Mouse (Mus musculus) central nervous system, embryonic 11.5 days (tissue): ENCODE measurements around the gene Tmem86a. TPM values are rescaled to one million over a fixed set of nuclear protein-coding genes. Genes with fewer than 3 reads are reported as not detected.

Source experiments
- polyA plus RNA-seq: library from polyadenylated mRNA; depleted of rRNA; stranded (reverse); fragments of >200 nt; gene quantifications from 2 replicates; pipeline ENCODE4 v1.2.3, GENCODE M21; 2012; rRNA removed

Tmem86a gene
- polyA plus RNA-seq = 7.8 and 11.0 TPM in 2 replicates

DNA sequence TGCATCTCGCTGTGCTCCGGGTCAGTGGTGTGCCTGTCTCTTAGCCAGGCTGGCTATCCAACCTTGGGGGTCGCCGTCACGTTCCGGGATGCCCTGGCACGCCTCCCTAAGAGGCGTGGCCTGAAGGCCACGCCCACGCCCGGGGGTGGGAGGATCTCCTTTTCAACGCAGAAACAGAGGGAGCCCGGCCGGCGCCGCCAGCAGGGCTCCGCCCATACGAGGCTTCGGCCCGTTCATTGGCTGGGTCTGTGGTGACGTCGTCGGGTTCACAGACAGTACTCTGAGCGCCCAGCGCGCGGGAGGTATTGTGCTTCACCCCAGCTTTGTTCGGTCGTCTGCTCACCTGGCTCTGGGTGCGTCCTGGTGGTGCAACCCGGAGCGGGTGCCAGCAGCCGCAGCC, at the start of gene Tmem86a:
Tmem86a (plus strand) TSS at position 236 of the 400 bp plus-strand sequence.

DNA sequence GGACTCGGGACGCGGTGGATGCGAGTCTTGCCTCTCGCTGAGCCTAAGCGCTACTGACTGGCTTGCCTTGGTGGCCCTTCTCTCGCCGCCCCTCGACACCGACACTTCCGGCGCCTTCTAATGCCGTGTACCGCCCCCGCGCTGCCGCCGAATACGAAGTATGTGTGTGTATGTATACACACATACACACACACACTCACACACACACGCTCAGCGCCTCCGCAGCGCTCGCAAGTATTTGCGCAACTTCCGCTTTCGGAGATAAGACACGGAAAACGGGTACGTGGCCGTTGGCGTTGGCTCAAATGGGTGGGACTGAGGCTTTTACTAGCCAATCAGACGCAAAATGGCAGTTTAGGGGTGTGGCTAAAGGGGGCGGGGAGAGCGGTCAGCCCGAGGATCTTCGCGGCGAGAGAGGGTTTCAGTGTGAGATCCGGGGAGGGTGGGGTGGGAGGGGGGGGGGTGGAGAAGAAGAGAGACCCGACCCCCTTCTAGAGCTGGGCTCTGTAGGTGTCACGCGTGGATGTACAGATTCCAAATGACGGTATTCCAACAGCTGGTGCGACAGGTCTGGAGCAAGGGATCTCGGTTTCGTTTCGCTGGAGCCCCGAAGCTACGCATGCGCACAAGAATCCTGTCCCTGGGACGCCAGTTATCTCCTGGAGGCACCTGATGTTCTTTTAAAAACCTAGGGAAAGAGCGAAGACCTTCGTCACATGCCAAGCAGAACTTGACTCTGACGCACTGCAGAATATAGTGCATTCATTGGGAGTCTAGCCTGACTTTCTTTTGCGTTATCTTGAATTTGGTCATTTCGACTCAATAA, 42.0 kb upstream of the Tmem86a start, which contains the start of gene Spty2d1:
Spty2d1 (minus strand) TSS at position 244 of the 826 bp plus-strand sequence.

Other genes starting within 250 kb of the Tmem86a start
- gene Ldha, start 209.1 kb upstream of the Tmem86a start, polyA plus RNA-seq = 626 and 776 TPM in 2 replicates
- 0.05 and 0.07 TPM in 2 replicates for gene Ldhc, start 189.4 kb upstream of the Tmem86a start, polyA plus RNA-seq
- 104 and 163 TPM in 2 replicates for gene Tsg101, start 130.6 kb upstream of the Tmem86a start, polyA plus RNA-seq
- gene Uevld, start 92.1 kb upstream of the Tmem86a start, polyA plus RNA-seq = 9.2 and 12.0 TPM in 2 replicates
- gene Gm9999, start 67.0 kb upstream of the Tmem86a start, polyA plus RNA-seq = not detected in 2 replicates
- gene Spty2d1, start 42.2 kb upstream of the Tmem86a start, polyA plus RNA-seq = 6.8 and 8.6 TPM in 2 replicates
- gene Ptpn5, start 83.1 kb downstream of the Tmem86a start, polyA plus RNA-seq = 23.2 and 24.5 TPM in 2 replicates
- not detected in 2 replicates for gene Mrgpra6, start 154.3 kb downstream of the Tmem86a start, polyA plus RNA-seq
- not detected in 2 replicates for gene Mrgpra9, start 202.2 kb downstream of the Tmem86a start, polyA plus RNA-seq